Mouse (Mus musculus): ENCODE data around the gene AI593442. TPM values are rescaled to one million over a fixed set of nuclear protein-coding genes. Genes with fewer than 3 reads are reported as not detected.

The AI593442 gene
- polyA plus RNA-seq (2015; fragmentation: Nextera tagmentation; extraction: Ambion mirVana), result not detected in 2 replicates

DNA sequence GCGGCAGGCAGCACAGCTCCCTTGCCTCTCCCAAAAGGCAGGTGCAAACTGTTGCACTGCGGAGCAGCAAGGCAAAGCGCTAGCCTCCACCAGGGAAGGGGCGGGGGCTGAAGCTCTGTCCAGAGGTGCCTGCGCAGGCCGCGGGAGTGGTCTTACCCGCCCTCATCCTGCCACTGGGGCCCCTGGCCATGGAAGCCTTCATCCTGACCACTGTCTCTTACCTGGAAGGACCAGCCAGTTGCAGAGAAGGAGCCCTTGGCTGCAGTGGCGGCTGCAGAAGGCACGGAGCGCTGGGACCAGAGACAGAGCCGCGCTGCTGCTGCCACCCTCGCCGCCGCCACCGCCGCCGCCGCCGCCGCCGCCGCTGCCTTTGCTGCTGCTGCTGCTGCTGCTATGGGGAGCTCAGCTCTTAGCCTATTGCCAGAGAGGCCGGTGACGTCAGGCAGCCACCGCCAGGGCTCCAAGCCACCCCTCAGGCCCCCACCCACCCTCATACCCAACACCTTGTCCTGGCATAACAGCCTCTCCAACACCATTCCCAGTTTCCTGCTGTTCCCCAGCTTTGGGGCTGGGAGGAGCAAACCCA is at the start of gene AI593442:
AI593442 (minus strand) TSS at position 419 of the 586 bp plus-strand sequence.

